Mouse (Mus musculus): Measurements from ENCODE around the gene Cdk11b. TPM values are rescaled to one million over a fixed set of nuclear protein-coding genes. Genes with fewer than 3 reads are reported as not detected.

Cdk11b gene
- total and polyA plus RNA-seq, 2 experiments from 2014 or later, result 15.3 to 36.8 TPM

DNA sequence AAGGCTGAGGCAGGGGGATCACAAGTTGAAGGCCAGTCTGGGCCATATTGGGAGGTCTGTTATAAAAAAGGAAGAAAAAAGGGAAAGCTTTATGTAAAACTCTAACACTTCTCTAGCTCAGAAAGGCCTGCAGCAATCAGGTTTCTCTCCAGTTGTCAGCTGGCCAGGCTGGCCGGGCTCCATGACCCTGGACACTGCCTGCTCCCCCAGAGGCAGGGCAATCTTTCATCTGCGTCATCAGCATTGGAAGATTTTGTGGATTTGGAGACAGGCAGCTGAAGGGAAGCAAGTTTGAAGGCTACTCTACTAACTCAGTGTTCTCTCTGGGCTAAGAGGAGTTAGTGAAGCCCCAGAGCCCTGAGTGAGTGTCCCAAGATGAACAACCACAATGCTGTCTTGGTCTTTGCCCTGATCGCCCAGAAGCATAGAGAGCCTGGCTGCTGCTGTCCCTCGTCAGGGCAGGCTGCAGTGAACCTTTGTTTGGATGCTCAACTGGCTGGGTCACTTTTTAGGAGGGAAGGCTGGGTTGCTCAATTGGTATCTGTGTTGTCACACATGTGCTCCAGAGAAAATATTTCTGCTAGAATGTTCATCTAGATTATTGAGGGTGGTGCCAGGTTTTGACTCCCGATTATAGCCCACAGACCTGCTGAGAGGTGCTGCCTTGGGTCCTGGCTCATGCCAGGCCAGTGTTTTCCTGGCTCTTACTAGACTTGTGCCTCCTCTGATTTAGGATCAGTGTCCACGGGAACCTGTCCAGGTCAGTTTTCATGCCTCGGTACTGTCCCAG is 46.1 kb upstream of the Cdk11b start:
- ATAC-seq (ENCODE audit: insufficient read depth, low read depth) (no peak), DNase-seq (ENCODE audit: low spot score) (no peak)
- Histone ChIP-seq H3K36me3 (replicated peaks; ENCODE audit: control insufficient read depth, insufficient read depth, low read length) (peaks cover 41% of the 10 kb centered on the region), H3K27ac (ENCODE audit: low read depth) (no peak overlapping the region), H3K9me3 (replicated peaks; ENCODE audit: control insufficient read depth, low read length) (no peaks in the 10 kb centered on the region), H3K9ac (replicated peaks; ENCODE audit: low read depth, low read length) (no peak overlapping the region), H3K4me1 (ENCODE audit: control insufficient read depth, insufficient read depth) (no peaks in the 10 kb centered on the region), H3K4me3 (ENCODE audit: low read depth, low read length) (no peak overlapping the region), H3K27me3 (ENCODE audit: control insufficient read depth, insufficient read depth, low read length) (no peaks in the 10 kb centered on the region), H3K4me2 (ENCODE audit: low read depth, low read length) (no peak overlapping the region)
- WGBS, result 76% methylated on average over 7 of the region's 7 CpGs
- TF ChIP-seq EP300 (IDR thresholded peaks at IDR 0.05; ENCODE audit: low read depth) (no peak), CTCF (IDR thresholded peaks at IDR 0.05; ENCODE audit: low read depth) (no peak)

DNA sequence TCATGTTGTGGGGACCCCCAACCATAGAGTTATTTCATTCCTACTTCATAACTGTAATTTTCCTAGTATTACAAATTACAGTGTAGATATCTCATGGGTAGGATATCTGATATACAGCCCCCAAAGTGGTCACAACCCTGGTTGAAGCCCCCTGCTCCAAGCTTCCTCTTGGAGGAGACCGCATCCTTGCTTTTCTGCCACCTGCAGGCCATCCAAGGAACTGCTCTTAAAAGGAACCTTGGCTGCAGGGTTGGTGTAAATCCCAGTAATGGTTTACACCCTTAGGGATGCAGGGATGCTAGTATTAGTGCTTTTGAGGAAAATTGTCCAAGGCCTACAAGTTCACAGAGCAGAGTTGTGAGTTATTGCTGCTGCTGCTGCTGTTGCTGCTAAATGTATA is 44.2 kb upstream of the Cdk11b start:
- Histone ChIP-seq H3K9me3 (replicated peaks; ENCODE audit: control insufficient read depth, low read length) (no peaks in the 10 kb centered on the region), H3K4me2 (ENCODE audit: low read depth, low read length) (no peak overlapping the region), H3K27ac (ENCODE audit: low read depth) (no peak overlapping the region), H3K4me1 (ENCODE audit: control insufficient read depth, insufficient read depth) (no peaks in the 10 kb centered on the region), H3K4me3 (ENCODE audit: low read depth, low read length) (no peak overlapping the region), H3K36me3 (replicated peaks; ENCODE audit: control insufficient read depth, insufficient read depth, low read length) (peaks cover 60% of the 10 kb centered on the region), H3K9ac (replicated peaks; ENCODE audit: low read depth, low read length) (no peak overlapping the region), H3K27me3 (ENCODE audit: control insufficient read depth, insufficient read depth, low read length) (no peaks in the 10 kb centered on the region)
- DNase-seq (ENCODE audit: low spot score) (peak; percentile 31), ATAC-seq (ENCODE audit: insufficient read depth, low read depth) (no peak)
- 29% methylated on average over 1 of the region's 1 CpGs for WGBS
- TF ChIP-seq CTCF (IDR thresholded peaks at IDR 0.05; ENCODE audit: low read depth) (peak; percentile 82), EP300 (IDR thresholded peaks at IDR 0.05; ENCODE audit: low read depth) (no peak)

DNA sequence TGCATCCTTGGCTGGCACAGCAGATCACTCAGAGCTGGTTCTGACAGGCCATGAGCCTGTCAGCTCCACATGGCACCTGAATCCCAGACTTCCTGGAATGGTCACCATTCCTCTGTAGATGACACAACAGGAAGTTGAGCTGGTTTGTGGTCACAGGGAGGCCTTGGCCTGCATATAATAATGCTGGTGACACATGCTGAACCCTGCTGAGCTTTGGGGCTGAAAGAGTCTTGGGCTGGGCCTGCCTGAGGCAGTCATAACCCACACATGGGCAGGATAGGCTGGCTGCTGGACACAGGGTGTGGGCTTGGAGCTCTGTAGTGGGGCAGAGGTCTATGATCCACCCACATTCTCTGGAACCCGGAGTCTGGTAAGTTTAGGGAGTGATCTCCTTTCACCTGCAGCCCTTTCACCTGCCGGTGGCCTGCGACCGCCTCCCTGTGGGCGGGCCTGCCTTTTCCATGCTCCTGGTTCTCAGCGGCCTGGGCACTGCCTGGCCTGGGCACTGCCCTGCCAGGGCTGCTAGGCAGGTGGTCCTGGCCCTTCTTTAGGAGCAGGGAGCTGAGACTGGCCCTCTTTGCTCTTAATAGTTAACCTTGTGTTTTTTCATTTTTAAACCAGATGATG is 42.3 kb upstream of the Cdk11b start:
- Histone ChIP-seq H3K4me3 (ENCODE audit: low read depth, low read length) (no peak overlapping the region), H3K9me3 (replicated peaks; ENCODE audit: control insufficient read depth, low read length) (no peaks in the 10 kb centered on the region), H3K9ac (replicated peaks; ENCODE audit: low read depth, low read length) (no peak overlapping the region), H3K4me1 (ENCODE audit: control insufficient read depth, insufficient read depth) (no peaks in the 10 kb centered on the region), H3K27ac (ENCODE audit: low read depth) (no peak overlapping the region), H3K4me2 (ENCODE audit: low read depth, low read length) (no peak overlapping the region), H3K36me3 (replicated peaks; ENCODE audit: control insufficient read depth, insufficient read depth, low read length) (peaks cover 73% of the 10 kb centered on the region), H3K27me3 (ENCODE audit: control insufficient read depth, insufficient read depth, low read length) (no peaks in the 10 kb centered on the region)
- WGBS, result 92% methylated on average over 6 of the region's 6 CpGs
- no peak for TF ChIP-seq EP300 (IDR thresholded peaks at IDR 0.05; ENCODE audit: low read depth)
- no peak for TF ChIP-seq CTCF (IDR thresholded peaks at IDR 0.05; ENCODE audit: low read depth)
- DNase-seq (ENCODE audit: low spot score) (no peak), ATAC-seq (ENCODE audit: insufficient read depth, low read depth) (no peak)

- no peak overlapping the region for H3K9ac ChIP-seq (replicated peaks; ENCODE audit: low read depth, low read length)
- WGBS, result 84% methylated on average over 5 of the region's 5 CpGs
- no peaks in the 10 kb centered on the region for H3K27me3 ChIP-seq (ENCODE audit: control insufficient read depth, insufficient read depth, low read length)
- no peak overlapping the region for H3K27ac ChIP-seq (ENCODE audit: low read depth)
- no peak for DNase-seq (ENCODE audit: low spot score)
- no peak for ATAC-seq (ENCODE audit: insufficient read depth, low read depth)
- H3K4me1 ChIP-seq (ENCODE audit: control insufficient read depth, insufficient read depth), result no peaks in the 10 kb centered on the region
- TF ChIP-seq EP300 (IDR thresholded peaks at IDR 0.05; ENCODE audit: low read depth) (no peak), CTCF (IDR thresholded peaks at IDR 0.05; ENCODE audit: low read depth) (no peak)
- H3K9me3 ChIP-seq (replicated peaks; ENCODE audit: control insufficient read depth, low read length), result no peaks in the 10 kb centered on the region
- H3K4me3 ChIP-seq (ENCODE audit: low read depth, low read length), result no peak overlapping the region
- peaks cover 67% of the 10 kb centered on the region for H3K36me3 ChIP-seq (replicated peaks; ENCODE audit: control insufficient read depth, insufficient read depth, low read length)
- no peak overlapping the region for H3K4me2 ChIP-seq (ENCODE audit: low read depth, low read length)
These were observed 35.3 kb upstream of the Cdk11b start for GRCm38 (mm10) chr4:155589356-155589755.

DNA sequence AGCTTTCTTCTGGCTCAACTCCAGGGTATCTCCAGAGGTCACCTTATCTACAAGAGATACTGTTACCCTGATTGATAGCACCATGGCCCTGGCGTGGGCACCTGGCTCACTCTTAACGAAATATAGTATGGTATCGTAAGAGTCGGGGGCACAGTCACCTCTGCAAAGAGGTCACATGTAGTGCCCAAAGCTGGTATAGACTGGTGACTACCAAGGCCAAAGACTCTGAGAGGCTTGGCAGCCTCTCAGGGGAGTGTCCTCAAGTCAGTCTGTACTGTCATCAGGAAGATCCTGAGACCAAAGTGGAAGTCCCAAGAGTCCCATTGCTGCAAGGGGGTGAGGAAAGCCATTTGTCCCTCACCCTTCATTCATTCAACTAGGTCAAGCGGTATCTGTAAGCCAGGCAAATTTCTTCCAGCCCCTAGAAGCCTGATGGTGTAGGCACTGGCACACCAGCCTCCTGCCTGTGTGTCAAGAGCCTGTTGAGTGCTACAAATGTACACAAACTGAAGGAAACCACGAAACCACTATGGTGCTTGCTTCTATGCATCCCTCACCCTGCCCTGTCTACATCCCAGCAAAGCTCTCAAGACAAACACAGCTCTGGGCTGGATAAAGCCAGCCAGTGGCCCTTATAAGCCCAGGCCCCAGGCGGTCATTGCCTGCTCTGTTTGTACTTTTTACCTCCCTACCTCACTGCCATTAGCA is 33.5 kb upstream of the Cdk11b start:
- no peaks in the 10 kb centered on the region for H3K4me1 ChIP-seq (ENCODE audit: control insufficient read depth, insufficient read depth)
- TF ChIP-seq CTCF (IDR thresholded peaks at IDR 0.05; ENCODE audit: low read depth) (no peak), EP300 (IDR thresholded peaks at IDR 0.05; ENCODE audit: low read depth) (no peak)
- H3K36me3 ChIP-seq (replicated peaks; ENCODE audit: control insufficient read depth, insufficient read depth, low read length), result peaks cover 49% of the 10 kb centered on the region
- no peak overlapping the region for H3K27ac ChIP-seq (ENCODE audit: low read depth)
- no peaks in the 10 kb centered on the region for H3K9me3 ChIP-seq (replicated peaks; ENCODE audit: control insufficient read depth, low read length)
- H3K9ac ChIP-seq (replicated peaks; ENCODE audit: low read depth, low read length), result no peak overlapping the region
- H3K4me3 ChIP-seq (ENCODE audit: low read depth, low read length), result no peak overlapping the region
- no peak for ATAC-seq (ENCODE audit: insufficient read depth, low read depth)
- no peaks in the 10 kb centered on the region for H3K27me3 ChIP-seq (ENCODE audit: control insufficient read depth, insufficient read depth, low read length)
- WGBS, result 66% methylated on average over 7 of the region's 7 CpGs
- DNase-seq (ENCODE audit: low spot score), result no peak
- H3K4me2 ChIP-seq (ENCODE audit: low read depth, low read length), result no peak overlapping the region

Measured in heart, postnatal 0 days (tissue).